Mouse (Mus musculus): Measurements from ENCODE around the gene Gcsh. TPM values are rescaled to one million over a fixed set of nuclear protein-coding genes. Genes with fewer than 3 reads are reported as not detected.

Gcsh gene
- total RNA-seq, 2 experiments from 2014 or later, result 33.2 to 43.7 TPM

DNA sequence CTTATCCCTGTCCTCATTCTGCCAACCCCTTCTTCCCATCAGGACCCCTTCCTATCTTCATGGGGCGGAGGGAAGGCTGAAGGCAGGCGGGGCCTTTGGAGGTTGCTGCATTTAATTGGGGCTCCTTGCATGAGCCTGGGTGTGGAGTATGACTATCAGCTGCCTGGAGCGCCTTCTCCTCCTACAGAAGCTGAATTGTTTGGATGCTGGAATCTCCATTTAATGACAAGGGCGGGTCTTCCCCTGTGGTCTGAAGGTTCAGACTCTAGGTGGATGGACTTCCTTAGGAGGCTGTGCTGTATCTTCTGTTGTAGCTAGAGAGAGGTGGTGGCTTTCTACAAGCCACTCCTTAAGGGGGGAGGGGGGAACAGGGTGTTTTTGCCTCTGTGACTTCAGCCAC lies 58.4 kb downstream of the Gcsh start:
- intact Hi-C loops (cut with DNase I), result no loop called here
- DNase-seq (ENCODE audit: low spot score in 2 of 2), result no peak

Other genes starting within 250 kb of the Gcsh start
- gene Cmc2, start 72.1 kb downstream of the Gcsh start, total RNA-seq (2021), result 10 to 100 TPM; 19.6 to 20.8 TPM
- gene Cenpn, start 71.8 kb downstream of the Gcsh start, total RNA-seq (2021), result 1 to 10 TPM; 1.1 to 1.5 TPM
- gene Atmin, start 50.1 kb downstream of the Gcsh start, total RNA-seq (2021), result 10 to 100 TPM; 63.3 to 66.0 TPM
- 10 to 100 TPM; 13.5 TPM for gene 1700030J22Rik, start 14.6 kb downstream of the Gcsh start, total RNA-seq (2021)
- under 1 TPM; 0.07 TPM for gene Pkd1l2, start 88.9 kb upstream of the Gcsh start, total RNA-seq (2021)
- gene Bco1, start 102.3 kb upstream of the Gcsh start, total RNA-seq (2021), result not detected
- 10 to 100 TPM; 16.3 to 17.0 TPM for gene Gan, start 164.6 kb upstream of the Gcsh start, total RNA-seq (2021)